Mouse (Mus musculus): ENCODE results near the gene Ttyh3. TPM values are rescaled to one million over a fixed set of nuclear protein-coding genes. Genes with fewer than 3 reads are reported as not detected.

Gene Ttyh3
- polyA plus RNA-seq, 1 experiment = 72.5 TPM

- no peaks in the 10 kb centered on the region for H3K27me3 ChIP-seq (ENCODE audit: control insufficient read depth, insufficient read depth, low read length)
- H3K27ac ChIP-seq (ENCODE audit: insufficient read depth, low read depth, low read length) = no peak overlapping the region
- WGBS = 90% methylated on average over 4 of the region's 4 CpGs
- H3K4me1 ChIP-seq (ENCODE audit: control insufficient read depth, insufficient read depth, insufficient read length, low read length) = peaks cover 6% of the 10 kb centered on the region; the same call in 1 of the 2 replicates
- H3K4me3 ChIP-seq (ENCODE audit: low read depth, low read length) = no peak overlapping the region
- peaks cover 4% of the 10 kb centered on the region; the same call in 1 of the 2 replicates for H3K36me3 ChIP-seq (ENCODE audit: control insufficient read depth, insufficient read depth, low read length)
- TF ChIP-seq POLR2A (IDR thresholded peaks at IDR 0.05; ENCODE audit: low read depth, low read length) = no peak
- no peak for TF ChIP-seq CTCF (IDR thresholded peaks at IDR 0.05; ENCODE audit: extremely low read depth, insufficient read length, insufficient replicate concordance, low read depth, low read length)
Observed at GRCm38 (mm10) chr5:140639312-140639711, 9.5 kb downstream of the Ttyh3 start.

- WGBS = 85% methylated on average over 6 of the region's 6 CpGs
- Histone ChIP-seq H3K27ac (ENCODE audit: insufficient read depth, low read depth, low read length) (no peak overlapping the region), H3K4me3 (ENCODE audit: low read depth, low read length) (no peak overlapping the region), H3K4me1 (ENCODE audit: control insufficient read depth, insufficient read depth, insufficient read length, low read length) (peaks cover 7% of the 10 kb centered on the region; the same call in 1 of the 2 replicates), H3K36me3 (ENCODE audit: control insufficient read depth, insufficient read depth, low read length) (peaks cover 6% of the 10 kb centered on the region; the same call in 1 of the 2 replicates), H3K27me3 (ENCODE audit: control insufficient read depth, insufficient read depth, low read length) (no peaks in the 10 kb centered on the region)
- TF ChIP-seq POLR2A (IDR thresholded peaks at IDR 0.05; ENCODE audit: low read depth, low read length) (no peak), CTCF (IDR thresholded peaks at IDR 0.05; ENCODE audit: extremely low read depth, insufficient read length, insufficient replicate concordance, low read depth, low read length) (no peak)
Observed at GRCm38 (mm10) chr5:140638484-140638883, 10.3 kb downstream of the Ttyh3 start.

- Histone ChIP-seq H3K36me3 (ENCODE audit: control insufficient read depth, insufficient read depth, low read length) (peaks cover 11% of the 10 kb centered on the region), H3K4me1 (ENCODE audit: control insufficient read depth, insufficient read depth, insufficient read length, low read length) (peaks cover 9% of the 10 kb centered on the region; the same call in 1 of the 2 replicates), H3K27me3 (ENCODE audit: control insufficient read depth, insufficient read depth, low read length) (no peaks in the 10 kb centered on the region), H3K27ac (ENCODE audit: insufficient read depth, low read depth, low read length) (no peak overlapping the region), H3K4me3 (ENCODE audit: low read depth, low read length) (no peak overlapping the region)
- WGBS = 83% methylated on average over 3 of the region's 3 CpGs
- no peak for TF ChIP-seq CTCF (IDR thresholded peaks at IDR 0.05; ENCODE audit: extremely low read depth, insufficient read length, insufficient replicate concordance, low read depth, low read length)
- no peak for TF ChIP-seq POLR2A (IDR thresholded peaks at IDR 0.05; ENCODE audit: low read depth, low read length)
Observed at GRCm38 (mm10) chr5:140637989-140638388, 10.8 kb downstream of the Ttyh3 start.

GRCm38 (mm10) chr5:140637058-140637410, 11.8 kb downstream of the Ttyh3 start:
- Histone ChIP-seq H3K27me3 (ENCODE audit: control insufficient read depth, insufficient read depth, low read length) (no peaks in the 10 kb centered on the region), H3K27ac (ENCODE audit: insufficient read depth, low read depth, low read length) (peak overlapping the region; percentile 17; the same call in 1 of the 2 replicates), H3K36me3 (ENCODE audit: control insufficient read depth, insufficient read depth, low read length) (peaks cover 12% of the 10 kb centered on the region), H3K4me1 (ENCODE audit: control insufficient read depth, insufficient read depth, insufficient read length, low read length) (peaks cover 10% of the 10 kb centered on the region; the same call in 1 of the 2 replicates), H3K4me3 (ENCODE audit: low read depth, low read length) (no peak overlapping the region)
- 80% methylated on average over 6 of the region's 6 CpGs for WGBS
- TF ChIP-seq POLR2A (IDR thresholded peaks at IDR 0.05; ENCODE audit: low read depth, low read length) = no peak
- no peak for TF ChIP-seq CTCF (IDR thresholded peaks at IDR 0.05; ENCODE audit: extremely low read depth, insufficient read length, insufficient replicate concordance, low read depth, low read length)

GRCm38 (mm10) chr5:140636316-140637057, 12.3 kb downstream of the Ttyh3 start:
- Histone ChIP-seq H3K27ac (ENCODE audit: insufficient read depth, low read depth, low read length) (peak overlapping the region; percentile 17; the same call in 1 of the 2 replicates), H3K4me1 (ENCODE audit: control insufficient read depth, insufficient read depth, insufficient read length, low read length) (peaks cover 10% of the 10 kb centered on the region; the same call in 1 of the 2 replicates), H3K4me3 (ENCODE audit: low read depth, low read length) (no peak overlapping the region), H3K27me3 (ENCODE audit: control insufficient read depth, insufficient read depth, low read length) (no peaks in the 10 kb centered on the region), H3K36me3 (ENCODE audit: control insufficient read depth, insufficient read depth, low read length) (peaks cover 14% of the 10 kb centered on the region)
- WGBS = 83% methylated on average over 7 of the region's 7 CpGs
- TF ChIP-seq CTCF (IDR thresholded peaks at IDR 0.05; ENCODE audit: extremely low read depth, insufficient read length, insufficient replicate concordance, low read depth, low read length) = no peak
- no peak for TF ChIP-seq POLR2A (IDR thresholded peaks at IDR 0.05; ENCODE audit: low read depth, low read length)

GRCm38 (mm10) chr5:140634798-140635722, 13.8 kb downstream of the Ttyh3 start:
- 93% methylated on average over 26 of the region's 26 CpGs for WGBS
- TF ChIP-seq CTCF (IDR thresholded peaks at IDR 0.05; ENCODE audit: extremely low read depth, insufficient read length, insufficient replicate concordance, low read depth, low read length) = no peak
- TF ChIP-seq POLR2A (IDR thresholded peaks at IDR 0.05; ENCODE audit: low read depth, low read length) = no peak
- no peak overlapping the region for H3K4me3 ChIP-seq (ENCODE audit: low read depth, low read length)
- peaks cover 8% of the 10 kb centered on the region; the same call in 1 of the 2 replicates for H3K4me1 ChIP-seq (ENCODE audit: control insufficient read depth, insufficient read depth, insufficient read length, low read length)
- no peaks in the 10 kb centered on the region for H3K27me3 ChIP-seq (ENCODE audit: control insufficient read depth, insufficient read depth, low read length)
- no peak overlapping the region for H3K27ac ChIP-seq (ENCODE audit: insufficient read depth, low read depth, low read length)
- H3K36me3 ChIP-seq (ENCODE audit: control insufficient read depth, insufficient read depth, low read length) = peaks cover 16% of the 10 kb centered on the region

All from small intestine, adult 2 months (tissue).